Mouse (Mus musculus): Measurements from ENCODE around the gene Gm12845. TPM values are rescaled to one million over a fixed set of nuclear protein-coding genes. Genes with fewer than 3 reads are reported as not detected.
"Not testable (repeated sequence)": the region's sequence is repeated elsewhere in the genome, so short reads cannot be mapped to it uniquely, and the experiment has no call there.

Gene Gm12845
- not detected for total RNA-seq (2021)

DNA sequence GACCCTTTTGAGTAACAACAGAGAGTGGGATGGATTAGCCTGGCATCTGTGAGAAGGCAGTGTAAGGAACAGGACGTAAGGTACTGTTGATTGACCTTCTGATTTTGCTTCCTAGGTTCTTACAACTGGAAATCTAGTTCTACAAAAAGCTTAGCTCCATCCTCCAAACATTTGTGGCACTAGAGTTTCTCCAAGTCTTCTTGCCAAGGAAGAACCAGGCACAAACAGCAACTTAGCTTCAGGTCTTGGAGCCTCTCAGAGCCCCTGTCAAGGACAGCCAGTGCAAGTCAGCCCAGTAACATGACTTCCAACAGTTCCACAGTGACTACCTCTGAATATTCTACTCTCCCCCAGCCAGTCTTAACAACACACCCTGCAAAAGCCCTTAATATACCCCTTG, at the start of gene Gm12845:
TSS of gene Gm12845 (plus strand) at position 301 of the 400 bp plus-strand sequence.
- intact Hi-C loops (cut with DNase I): no loop called here

DNA sequence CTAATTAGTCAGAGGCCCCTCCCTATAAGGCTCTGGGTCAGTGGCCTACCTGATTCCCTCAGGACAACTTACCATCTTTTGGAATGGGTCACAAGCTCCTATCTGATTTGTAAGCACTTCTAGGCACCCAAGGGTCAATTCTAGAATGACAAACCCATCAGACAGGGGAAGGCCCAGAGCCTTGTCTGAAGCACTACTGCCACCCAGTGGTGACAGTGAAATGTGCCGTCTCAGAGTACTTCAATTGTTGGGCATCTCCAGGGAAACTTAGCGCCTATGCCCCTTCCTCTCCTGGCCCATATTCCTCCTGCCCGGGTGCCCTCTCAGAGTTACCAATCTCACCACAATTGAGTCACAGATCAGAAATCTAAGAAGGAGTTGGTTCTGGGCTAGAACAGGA, 47.3 kb upstream of the Gm12845 start:
- peak; percentile 87 for DNase-seq
- intact Hi-C loops (cut with DNase I): loop anchor here (10.0 kb wide), 2 partner anchors 182 to 402 kb away; partner anchors contain the start of gene Rnf220

More for the DNA sequence above, at the start of gene Gm12845:
- DNase-seq: no peak

DNA sequence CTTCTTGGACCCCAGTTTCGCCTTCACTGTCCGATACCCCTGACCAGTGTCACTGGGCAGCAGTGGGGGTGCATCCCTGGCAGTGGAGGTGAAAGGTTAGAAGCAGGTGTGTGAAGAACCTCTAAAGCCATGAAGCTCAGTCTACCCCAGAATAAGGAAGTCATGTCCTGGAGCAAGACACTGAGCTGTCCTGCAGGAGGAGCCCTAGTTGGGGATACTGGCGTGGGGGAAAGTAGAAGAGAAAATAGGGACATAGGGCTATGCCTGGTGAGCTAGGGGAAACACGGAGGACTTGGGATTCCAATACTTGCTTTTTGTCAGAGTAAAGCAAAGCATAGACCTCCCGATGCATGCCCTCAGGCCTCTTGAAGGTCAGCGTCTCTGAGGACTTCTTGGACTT, 43.2 kb upstream of the Gm12845 start:
- intact Hi-C loops (cut with DNase I): no loop called here

DNA sequence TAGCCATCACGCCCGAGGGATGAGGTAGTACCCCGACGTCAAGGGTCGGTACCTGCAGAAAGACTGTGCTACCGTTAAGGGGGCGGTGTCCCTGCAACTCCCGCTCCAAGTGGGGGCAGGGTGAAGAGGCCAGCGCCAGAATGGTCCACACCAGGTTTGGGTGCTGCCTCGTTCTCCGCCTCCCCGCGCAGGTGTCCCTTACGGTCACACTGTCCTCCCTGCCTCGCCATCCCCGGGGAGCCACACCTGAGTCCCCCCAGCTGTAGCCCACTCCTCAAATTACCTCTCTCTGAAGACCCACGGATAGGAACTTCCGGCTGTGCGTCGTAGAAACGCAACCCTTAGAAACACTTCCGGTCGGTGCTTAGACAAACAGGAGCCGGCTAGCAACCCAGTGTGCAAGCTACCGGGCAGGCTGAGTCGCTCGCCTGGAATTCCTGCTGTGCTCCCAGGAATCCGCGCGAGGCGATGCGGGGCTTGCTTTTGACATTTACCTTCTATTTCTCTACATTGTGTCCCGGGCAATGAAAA, 42.2 kb upstream of the Gm12845 start, which contains the start of gene Dmap1:
TSS of gene Dmap1 (minus strand) at position 343 of the 531 bp plus-strand sequence.
- peak; percentile 86 for DNase-seq
- intact Hi-C loops (cut with DNase I): no loop called here

More for the DNA sequence above, 43.2 kb upstream of the Gm12845 start:
- no peak for DNase-seq

DNA sequence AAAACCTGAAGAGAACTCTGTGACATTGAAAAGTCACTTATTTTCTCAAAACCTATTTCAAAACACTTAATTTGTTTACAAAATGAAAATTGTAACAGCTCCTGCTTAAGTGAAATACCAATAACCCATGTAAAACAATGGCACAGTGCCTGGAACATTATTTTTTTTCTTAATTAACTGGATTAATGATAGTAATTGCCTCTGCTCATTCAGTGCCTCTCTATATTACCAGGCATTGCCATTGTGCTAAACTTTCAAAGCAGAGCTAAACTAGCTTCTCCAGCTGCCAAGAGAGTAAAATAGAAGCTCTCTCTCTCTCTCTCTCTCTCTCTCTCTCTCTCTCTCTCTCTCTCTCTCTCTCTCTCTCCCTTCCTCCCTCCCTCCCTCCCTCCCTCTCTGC, 41.7 kb upstream of the Gm12845 start:
- intact Hi-C loops (cut with DNase I): no loop called here
- DNase-seq: no peak

DNA sequence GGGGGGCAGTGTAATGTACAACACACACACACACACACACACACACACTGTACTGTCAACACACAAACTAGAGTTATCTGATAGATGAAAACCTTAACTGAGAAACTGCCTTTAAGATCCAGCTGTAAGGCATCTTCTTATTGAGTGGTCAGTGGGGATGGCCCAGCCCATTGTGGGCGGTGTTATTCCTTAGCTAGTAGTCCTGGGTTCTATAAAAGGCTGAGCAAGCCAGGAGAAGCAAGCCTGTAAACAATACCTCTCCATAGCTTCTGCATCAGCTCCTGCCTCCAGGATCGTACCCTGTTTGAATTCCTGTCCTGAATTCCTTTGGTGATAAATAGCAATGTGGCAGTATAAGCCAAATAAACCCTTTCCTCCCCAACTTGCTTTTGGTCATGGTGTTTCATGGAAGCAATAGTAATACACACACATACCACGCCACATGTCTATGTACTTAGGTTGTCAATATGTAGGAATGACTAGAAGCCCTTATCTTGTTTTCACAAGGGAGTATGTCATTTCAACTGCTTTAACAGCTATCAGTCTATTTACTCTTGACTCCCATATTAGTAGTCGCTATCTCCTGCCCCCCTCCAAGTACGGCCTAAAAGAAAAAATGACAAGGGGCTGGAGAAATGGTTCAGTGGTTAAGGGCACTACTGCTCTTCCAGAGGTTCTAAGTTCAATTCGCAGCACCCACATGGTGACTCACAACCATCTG, 41.0 kb upstream of the Gm12845 start:
- no peak for DNase-seq
- intact Hi-C loops (cut with DNase I): no loop called here

DNA sequence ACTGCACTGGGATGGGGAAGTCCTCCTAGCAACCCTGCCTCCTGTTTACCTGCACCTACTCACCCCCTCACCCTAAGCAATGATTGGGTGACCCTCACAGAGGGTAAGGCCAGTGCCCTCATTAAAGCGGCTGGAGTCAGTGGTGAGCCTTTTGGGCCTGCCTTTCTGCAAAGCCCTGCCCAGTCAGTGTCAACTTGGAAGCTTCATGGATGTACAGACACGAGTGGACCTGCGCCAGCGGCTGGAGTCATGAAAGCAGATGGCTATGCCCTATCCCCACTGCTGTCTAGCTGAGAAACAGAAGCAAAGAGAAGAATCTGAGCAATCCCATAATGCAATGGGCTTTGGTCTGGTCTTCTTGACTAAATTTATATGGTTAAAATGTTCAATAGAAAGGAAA, 37.9 kb upstream of the Gm12845 start:
- intact Hi-C loops (cut with DNase I): no loop called here
- no peak for DNase-seq

DNA sequence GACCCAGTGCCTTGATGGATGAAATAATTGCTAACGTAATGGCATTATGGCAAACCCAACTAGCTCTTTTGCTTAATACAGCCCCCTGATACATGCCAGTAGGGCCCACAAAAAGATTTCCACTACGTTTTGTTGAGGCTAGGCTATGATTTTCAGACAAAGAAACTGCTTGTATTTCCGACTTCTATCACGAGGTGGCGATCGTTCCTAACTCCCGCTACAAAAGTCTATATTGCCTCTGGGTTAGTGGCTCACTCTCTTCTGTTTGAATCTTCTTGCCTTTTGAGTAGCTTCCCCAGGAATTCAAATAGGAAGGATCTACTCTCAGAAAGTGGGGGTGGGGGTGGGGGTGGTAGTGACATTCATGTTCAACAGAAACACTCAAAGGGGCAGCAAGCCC, 18.9 kb upstream of the Gm12845 start:
- intact Hi-C loops (cut with DNase I): loop anchor here (10.0 kb wide), 2 partner anchors 69 to 379 kb away; no protein-coding TSS in a partner anchor
- DNase-seq: peak; percentile 50

DNA sequence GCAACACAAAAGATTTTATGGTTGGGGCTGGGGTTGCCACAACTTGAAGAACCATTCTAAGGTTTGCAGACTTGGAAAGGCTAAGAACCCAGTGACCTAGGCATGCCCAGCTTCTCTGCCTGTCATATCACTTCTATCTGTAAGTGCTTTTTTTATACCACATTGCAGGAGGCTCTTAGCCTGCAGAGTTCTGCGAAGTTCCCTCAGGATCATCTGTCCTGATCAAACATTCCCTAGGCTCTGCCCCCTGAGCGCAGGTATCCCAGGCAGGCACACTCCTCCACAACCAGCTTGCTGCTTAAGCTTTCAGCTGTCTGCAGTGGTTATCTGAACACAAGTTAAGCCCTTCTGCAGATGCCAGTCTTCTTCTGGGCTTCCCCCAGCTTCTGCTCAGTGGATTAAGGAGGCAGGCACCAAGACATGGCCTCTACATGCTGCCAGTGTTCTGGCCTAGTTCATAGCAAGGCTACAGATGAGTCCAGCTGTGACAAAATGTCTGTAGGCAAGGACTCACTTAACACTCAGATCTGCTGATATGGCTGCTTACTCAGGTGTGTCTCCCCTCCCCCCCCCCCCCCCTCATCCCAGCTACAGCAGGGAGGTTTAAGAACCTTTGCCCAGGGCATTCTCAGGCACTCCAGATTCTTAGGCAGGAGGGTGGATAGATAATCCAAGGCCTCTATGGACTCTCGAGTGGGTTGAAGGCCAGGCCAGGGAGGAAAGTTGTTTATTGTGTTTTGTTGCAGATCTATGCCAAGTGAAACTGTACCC, 15.2 kb upstream of the Gm12845 start:
- intact Hi-C loops (cut with DNase I): loop anchor here (10.0 kb wide), 2 partner anchors 66 to 376 kb away; no protein-coding TSS in a partner anchor

DNA sequence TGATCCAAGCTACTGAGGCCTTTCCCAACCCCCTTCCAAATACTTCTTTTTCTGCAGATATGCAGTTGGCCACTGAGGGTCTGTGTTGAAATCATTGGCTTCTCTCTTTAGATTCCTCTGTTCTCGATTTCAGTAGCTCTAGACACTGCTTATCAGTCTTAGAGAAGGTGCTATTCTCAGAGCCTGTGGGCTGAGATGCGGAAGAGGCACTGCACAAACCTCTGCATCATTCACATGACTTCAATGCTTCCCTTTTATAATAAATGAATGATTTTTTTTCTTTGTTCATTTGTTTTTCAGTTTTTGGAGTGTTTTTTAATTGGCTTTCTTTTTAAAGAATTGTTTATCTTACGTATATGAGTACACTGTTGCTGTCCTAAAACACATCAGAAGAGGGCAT, 11.9 kb upstream of the Gm12845 start:
- DNase-seq: no peak
- intact Hi-C loops (cut with DNase I): no loop called here

More for the DNA sequence above, 15.2 kb upstream of the Gm12845 start:
- DNase-seq: no peak

DNA sequence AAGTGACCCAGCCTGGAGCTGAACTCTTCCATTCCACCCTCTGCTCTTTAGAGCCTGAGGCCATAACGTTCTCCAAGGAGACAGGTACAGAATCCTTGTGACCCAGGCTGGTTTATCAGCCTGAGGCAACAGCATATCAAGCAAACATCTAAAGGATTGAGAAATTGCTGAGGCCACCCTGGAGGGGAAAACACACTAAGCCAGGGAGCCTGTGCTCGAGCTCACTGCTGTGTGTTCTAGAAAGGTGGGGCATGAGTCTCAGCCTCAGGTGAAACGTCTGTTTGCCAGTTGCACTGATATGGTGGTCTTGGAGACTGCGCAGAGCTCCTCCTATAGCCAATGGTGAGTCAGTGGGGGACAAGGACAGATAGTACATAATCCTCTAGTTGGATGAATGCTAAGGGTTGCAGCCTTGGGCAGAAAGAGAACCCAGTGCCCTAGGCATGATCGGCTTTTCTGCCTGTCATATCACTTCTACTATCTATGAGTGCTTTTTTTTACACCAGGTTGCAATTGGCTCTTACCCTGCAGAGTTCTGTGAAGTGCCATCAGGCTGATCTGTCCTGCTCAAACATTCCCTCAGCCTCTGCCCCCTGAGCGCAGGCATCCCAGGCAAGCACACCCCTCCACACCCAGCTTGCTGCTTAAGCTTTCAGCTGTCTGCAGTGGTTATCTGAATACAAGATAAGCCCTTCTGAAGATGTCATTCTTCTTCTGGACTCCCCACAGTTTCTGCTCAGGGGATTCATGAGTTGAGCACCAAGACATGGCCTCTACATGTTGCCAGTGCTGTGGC, 10.7 kb upstream of the Gm12845 start:
- intact Hi-C loops (cut with DNase I): no loop called here
- no peak for DNase-seq

DNA sequence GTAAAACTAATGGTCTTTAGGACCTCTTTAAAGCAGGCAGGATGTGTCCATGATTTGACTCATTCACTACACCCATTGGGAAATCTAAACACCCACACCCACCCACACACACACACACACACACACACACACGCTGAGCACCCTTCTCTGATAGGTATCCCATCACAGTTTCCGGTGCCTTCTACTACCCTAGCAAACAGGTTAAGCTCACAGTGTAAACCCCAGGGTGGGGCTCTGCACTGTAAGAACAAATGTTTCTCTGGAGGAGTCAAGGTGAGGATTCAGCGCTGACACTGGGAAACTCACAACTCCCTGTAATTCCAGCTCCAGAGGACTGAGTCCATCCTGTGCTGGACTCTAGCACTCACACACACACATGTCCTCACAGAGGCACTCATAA, 7.7 kb downstream of the Gm12845 start:
- intact Hi-C loops (cut with DNase I): no loop called here
- DNase-seq: no peak

DNA sequence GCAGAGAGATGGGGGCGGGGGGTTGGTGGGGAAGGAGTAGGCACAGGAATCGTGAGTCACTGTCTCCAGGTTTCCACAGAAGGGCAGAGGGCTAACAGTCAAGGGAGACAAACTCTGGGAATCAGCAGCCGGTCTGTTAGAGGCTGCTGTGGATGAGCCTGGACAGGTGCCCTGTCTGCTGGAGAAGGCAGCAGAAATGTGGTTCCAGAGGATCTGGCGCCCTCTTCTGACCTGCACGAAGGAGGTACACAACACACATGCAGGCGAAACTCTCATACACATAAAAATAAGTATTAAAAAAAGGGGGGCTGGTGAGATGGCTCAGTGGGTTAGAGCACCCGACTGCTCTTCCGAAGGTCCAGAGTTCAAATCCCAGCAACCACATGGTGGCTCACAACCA, 13.3 kb downstream of the Gm12845 start:
- peak; percentile 51 for DNase-seq
- intact Hi-C loops (cut with DNase I): no loop called here

DNA sequence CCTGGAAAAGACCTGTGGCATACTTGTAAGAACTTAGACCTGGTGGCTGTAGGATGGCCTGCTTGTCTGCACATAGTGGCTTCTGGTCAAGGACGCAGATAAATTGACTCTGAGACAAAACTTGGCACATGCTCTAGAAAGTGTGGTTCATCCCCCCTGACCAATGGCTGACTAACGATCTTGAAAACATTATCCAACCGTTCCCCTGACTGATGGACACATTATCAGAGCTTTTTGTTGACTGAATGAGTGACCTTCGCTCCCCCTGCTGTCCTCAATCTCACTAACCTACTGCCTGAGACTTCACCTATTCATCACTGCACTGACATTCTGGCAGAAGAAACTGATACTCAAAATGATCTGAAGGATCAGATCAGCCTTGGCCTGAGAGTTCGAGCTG, 28.3 kb downstream of the Gm12845 start:
- DNase-seq; intact Hi-C loops (cut with DNase I): not testable (repeated sequence)

DNA sequence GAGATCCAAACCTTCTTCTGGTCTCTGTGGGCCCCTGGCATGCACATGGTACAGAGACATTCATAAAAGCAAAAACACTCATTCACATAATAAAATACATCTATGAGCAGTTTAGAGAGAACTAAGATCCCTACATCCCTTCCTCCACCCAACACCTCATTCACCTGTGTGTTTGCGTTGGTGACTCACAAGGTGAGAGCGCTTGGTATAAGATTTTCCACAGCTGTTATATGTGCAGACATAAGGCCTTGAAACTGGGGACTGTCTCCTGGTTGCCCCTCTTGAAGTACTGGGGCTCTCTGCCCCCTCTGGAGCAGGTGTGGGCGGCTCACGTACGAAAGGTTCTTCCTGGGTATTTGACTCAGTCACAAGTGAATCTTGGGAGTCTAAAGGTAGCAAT, 35.9 kb downstream of the Gm12845 start:
- no peak for DNase-seq
- intact Hi-C loops (cut with DNase I): no loop called here

DNA sequence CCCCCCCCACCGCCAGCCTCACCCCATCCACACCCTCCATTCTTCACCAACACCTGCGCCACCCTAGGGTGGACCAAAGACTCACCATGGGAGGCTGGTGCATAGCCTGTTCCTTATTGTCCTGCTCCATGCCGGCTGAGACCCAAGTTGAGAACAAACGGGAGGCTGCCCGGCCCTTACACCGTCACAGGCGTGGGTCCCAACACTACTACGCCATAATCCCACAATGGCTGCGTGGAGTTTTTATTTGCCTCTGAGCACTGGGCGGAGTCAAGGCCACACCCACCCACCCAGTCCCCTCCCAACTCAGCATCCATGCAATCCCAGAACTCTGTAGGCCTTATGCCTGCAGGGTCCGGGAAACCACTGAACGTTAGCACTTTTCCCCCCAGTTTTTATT, 41.2 kb downstream of the Gm12845 start, which contains the start of gene Klf17:
TSS of gene Klf17 (minus strand) at position 233 of the 400 bp plus-strand sequence.
- DNase-seq: no peak
- intact Hi-C loops (cut with DNase I): no loop called here

DNA sequence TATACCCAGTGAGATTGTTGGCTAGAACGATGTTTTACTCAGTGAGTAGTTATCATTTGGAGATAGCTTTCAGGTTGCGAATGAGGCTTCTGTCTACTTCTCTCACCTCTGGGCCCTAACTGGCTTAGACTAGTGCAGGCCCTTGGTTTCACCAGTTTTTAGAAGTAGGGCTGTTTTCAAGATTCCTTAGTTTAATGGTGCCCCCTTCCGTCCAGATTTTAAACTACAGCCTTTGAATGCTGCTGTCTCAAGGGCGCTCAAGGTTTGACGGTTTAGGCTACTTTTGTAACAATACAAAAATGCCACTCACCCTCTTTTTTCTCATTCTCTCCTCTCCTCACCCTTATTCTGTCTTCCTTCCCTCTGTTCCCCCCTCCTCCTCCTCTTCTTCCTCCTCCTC, 46.7 kb downstream of the Gm12845 start:
- DNase-seq: peak; percentile 58
- intact Hi-C loops (cut with DNase I): loop anchor here (10.0 kb wide), 2 partner anchors 66 to 486 kb away; no protein-coding TSS in a partner anchor

DNA sequence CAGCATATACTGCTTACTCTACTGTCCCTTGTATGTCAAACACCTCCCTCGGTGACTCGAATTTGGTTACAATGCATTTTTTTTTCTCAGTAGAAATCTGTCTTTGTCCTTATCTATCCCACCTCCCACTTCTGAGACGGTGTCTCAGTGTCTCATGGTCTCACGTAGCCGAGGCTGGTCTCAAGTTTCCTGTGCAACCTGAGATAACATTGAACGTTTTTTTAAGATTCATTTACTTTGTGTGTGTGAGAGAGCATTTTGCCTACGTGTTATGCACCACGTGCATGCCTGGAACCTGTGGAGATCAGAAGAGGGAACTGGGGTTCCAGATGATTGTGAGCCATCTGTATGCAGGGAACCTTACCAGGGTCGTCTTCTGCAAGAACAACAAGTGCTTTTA, 48.7 kb downstream of the Gm12845 start:
- DNase-seq: no peak
- intact Hi-C loops (cut with DNase I): loop anchor here (10.0 kb wide), 2 partner anchors 68 to 488 kb away; no protein-coding TSS in a partner anchor

Data from left cerebral cortex, postnatal 4 days (tissue).